ENCODE assay signal across 25 mouse cellular contexts in genomic region chr7:109029961-109030465, GRCm38 (mm10). TPM values are rescaled to one million over a fixed set of nuclear protein-coding genes. Genes with fewer than 3 reads are reported as not detected.
DNase-seq lines count a peak whose midpoint lies in the region; TF ChIP-seq lines count a peak whose summit lies in the region.
"Had no signal": no experiment of that assay in that cellular context is flagged by ENCODE, and none has a peak within 500 bp of the region (broad histone marks: within the 10 kb centered on the region; RNA-seq: fewer than 3 reads in every experiment).

No protein-coding gene starts in this region.

- H3K27ac ChIP-seq in layer of hippocampus, adult 2 months: 0 out of 2 replicates have a peak overlapping the region, but pooled peaks have one; percentile 28
- H3K27ac ChIP-seq: embryonic facial prominence, embryonic 10.5 days; embryonic facial prominence, embryonic 13.5 days; forebrain, embryonic 12.5 days; forebrain, embryonic 15.5 days; heart, adult 2 months; heart, embryonic 15.5 days; hindbrain, embryonic 14.5 days; hindbrain, postnatal 0 days had no signal

- no peak overlapping the region for H3K4me3 ChIP-seq in layer of hippocampus, adult 2 months
- H3K4me3 ChIP-seq: embryonic facial prominence, embryonic 10.5 days; embryonic facial prominence, embryonic 13.5 days; erythroblast, embryonic 14.5 days; forebrain, embryonic 12.5 days; forebrain, embryonic 15.5 days; heart, adult 2 months; heart, embryonic 12.5 days; heart, embryonic 15.5 days had no signal

- TF ChIP-seq CTCF in layer of hippocampus, adult 2 months (conservative IDR thresholded peaks at IDR 0.05): no peak

- DNase-seq in cerebellum, adult 9-10 months: peak; percentile 55
- no peak for DNase-seq in cerebellum, adult 8-10 months
- DNase-seq in cerebellum, postnatal 25 days: peak; percentile 54 to 63
- DNase-seq in cerebellum, postnatal 4 days (ENCODE audit: low spot score in 2 of 2): no peak
- DNase-seq in layer of hippocampus, adult 2 months (ENCODE audit: low spot score in 2 of 2): no peak
- DNase-seq in layer of hippocampus, postnatal 36 days: no peak
- peak; percentile 54 for DNase-seq in brain, adult 2 months (ENCODE audit: low read depth, low spot score)
- DNase-seq in right cerebral cortex, postnatal 4 days: no peak
- DNase-seq: adrenal gland, adult 2 months; embryo, embryonic 11 days; gastrocnemius, postnatal 25 days; heart, adult 2 months; heart, postnatal 10 days; heart, postnatal 36 days; kidney, adult 18-20 months had no signal

RNA-seq across cellular contexts. Expression of gene Ric3, which starts 53.1 kb away (rescaled TPM):
- 10 to 100 TPM; 69.6 to 72.0 TPM for total RNA-seq in layer of hippocampus, adult 2 months (2021)
- 10 to 100 TPM; 66.5 to 71.3 TPM for total RNA-seq in layer of hippocampus, postnatal 36 days (2021)
- total RNA-seq: MEL had no signal

Comparison
In these comparisons a context has a peak if more than half of its experiments do, and no peak if none do; other contexts are left out.
1. DNase-seq: peak in cerebellum, adult 9-10 months (single experiment), cerebellum, postnatal 25 days (2 of 2) and brain, adult 2 months (single experiment); none in cerebellum, adult 8-10 months (single experiment), cerebellum, postnatal 4 days (0 of 2), layer of hippocampus, adult 2 months (0 of 2), layer of hippocampus, postnatal 36 days (0 of 2) and right cerebral cortex, postnatal 4 days (single experiment).